Mouse (Mus musculus) heart, postnatal 4 days (tissue): ENCODE results near the gene Zfp457. TPM values are rescaled to one million over a fixed set of nuclear protein-coding genes. Genes with fewer than 3 reads are reported as not detected.
"Not testable (repeated sequence)": the region's sequence is repeated elsewhere in the genome, so short reads cannot be mapped to it uniquely, and the experiment has no call there.

Source experiments
- DNase-seq: peaks from one replicate; pipeline ENCODE4 v3.0.0; 2021
- total RNA-seq, 2 experiments: library from RNA; stranded (reverse); gene quantifications; 2 replicates each; pipeline ENCODE4 v1.2.3; 2021

Gene Zfp457
- 1 to 10 TPM; 2.7 to 3.7 TPM for total RNA-seq

- DNase-seq: peak; percentile 87
Observed at GRCm38 (mm10) chr13:67305822-67306672, at the start of gene Zfp457. Zfp457 (minus strand) TSS chr13:67306485.

GRCm38 (mm10) chr13:67351854-67352253, 45.6 kb upstream of the Zfp457 start:
- DNase-seq: no peak

GRCm38 (mm10) chr13:67343422-67343821, 37.1 kb upstream of the Zfp457 start:
- DNase-seq: no peak

- no peak for DNase-seq
Observed at GRCm38 (mm10) chr13:67332877-67333276, 26.6 kb upstream of the Zfp457 start.

- peak; percentile 83 for DNase-seq
Observed at GRCm38 (mm10) chr13:67332019-67332724, 25.9 kb upstream of the Zfp457 start, which contains the start of gene Zfp595. Zfp595 (minus strand) TSS chr13:67332570.

- no peak for DNase-seq
Observed at GRCm38 (mm10) chr13:67306718-67307117, 433 bp upstream of the Zfp457 start.

GRCm38 (mm10) chr13:67278314-67278713, 28.0 kb downstream of the Zfp457 start, which contains the start of gene Zfp458:
Zfp458 (minus strand) TSS chr13:67278466.
- no peak for DNase-seq

GRCm38 (mm10) chr13:67269383-67270065, 36.8 kb downstream of the Zfp457 start:
- DNase-seq: not testable (repeated sequence)

GRCm38 (mm10) chr13:67268568-67269369, 37.5 kb downstream of the Zfp457 start:
- DNase-seq: peak; percentile 59

Other genes starting within 250 kb of the Zfp457 start
- gene Zfp712, start 245.3 kb downstream of the Zfp457 start, total RNA-seq: 1 to 10 TPM; 1.4 to 1.6 TPM
- gene Zfp708, start 208.5 kb downstream of the Zfp457 start, total RNA-seq: 1 to 10 TPM in 1 of 2 experiments, under 1 TPM in 1; 0.97 to 2.1 TPM
- 1 to 10 TPM in 1 of 2 experiments, under 1 TPM in 1; 0.79 to 1.4 TPM for gene Gm28557, start 197.9 kb downstream of the Zfp457 start, total RNA-seq
- under 1 TPM in 1 of 2 experiments, not detected in 1; 0.21 TPM for gene Rslcan18, start 190.2 kb downstream of the Zfp457 start, total RNA-seq
- gene Zfp759, start 184.8 kb downstream of the Zfp457 start, total RNA-seq: 1 to 10 TPM; 2.0 to 3.1 TPM
- 1 to 10 TPM; 4.0 to 4.8 TPM for gene Rsl1, start 133.3 kb downstream of the Zfp457 start, total RNA-seq
- gene Zfp455, start 112.0 kb downstream of the Zfp457 start, total RNA-seq: under 1 TPM; 0.92 to 0.98 TPM
- 1 to 10 TPM; 2.5 to 3.2 TPM for gene Zfp458, start 28.0 kb downstream of the Zfp457 start, total RNA-seq
- gene Zfp595, start 26.1 kb upstream of the Zfp457 start, total RNA-seq: 1 to 10 TPM; 2.4 to 2.6 TPM
- 1 to 10 TPM in 1 of 2 experiments, not detected in 1; 2.3 TPM for gene Gm28044, start 54.1 kb upstream of the Zfp457 start, total RNA-seq
- 1 to 10 TPM; 1.2 to 1.3 TPM for gene Zfp953, start 54.1 kb upstream of the Zfp457 start, total RNA-seq
- gene Gm28041, start 69.2 kb upstream of the Zfp457 start, total RNA-seq: 1 to 10 TPM in 1 of 2 experiments, under 1 TPM in 1; 0.47 to 1.2 TPM
- gene Zfp456, start 69.3 kb upstream of the Zfp457 start, total RNA-seq: 1 to 10 TPM in 1 of 2 experiments, under 1 TPM in 1; 0.81 to 1.2 TPM
- gene Zfp429, start 93.3 kb upstream of the Zfp457 start, total RNA-seq: 1 to 10 TPM; 2.2 to 3.5 TPM
- under 1 TPM in 1 of 2 experiments, not detected in 1; 0.38 TPM for gene Zfp459, start 114.9 kb upstream of the Zfp457 start, total RNA-seq
- 1 to 10 TPM; 2.4 to 2.7 TPM for gene Zfp874a, start 145.1 kb upstream of the Zfp457 start, total RNA-seq
- 1 to 10 TPM; 4.8 to 6.3 TPM for gene Zfp874b, start 177.8 kb upstream of the Zfp457 start, total RNA-seq
- 1 to 10 TPM; 4.3 to 4.8 TPM for gene Zfp58, start 194.1 kb upstream of the Zfp457 start, total RNA-seq
- not detected for gene Gm26965, start 219.7 kb upstream of the Zfp457 start, total RNA-seq
- gene Zfp87, start 219.7 kb upstream of the Zfp457 start, total RNA-seq: 10 to 100 TPM; 10.1 to 10.8 TPM
- gene Zfp748, start 247.3 kb upstream of the Zfp457 start, total RNA-seq: 1 to 10 TPM; 5.3 to 5.6 TPM